Mouse (Mus musculus): ENCODE results near the gene Dvl3. TPM values are rescaled to one million over a fixed set of nuclear protein-coding genes. Genes with fewer than 3 reads are reported as not detected.

The Dvl3 gene
- polyA plus RNA-seq, 1 experiment = not detected

- Histone ChIP-seq H3K4me3 (ENCODE audit: insufficient read depth, low read depth, low read length) (peak overlapping the region; percentile 66), H3K27ac (ENCODE audit: insufficient read depth, low read depth, low read length) (peak overlapping the region; percentile 76), H3K4me1 (ENCODE audit: control insufficient read depth, insufficient read depth, low read length) (peaks cover 14% of the 10 kb centered on the region)
- TF ChIP-seq POLR2A (IDR thresholded peaks at IDR 0.05; ENCODE audit: insufficient read depth, low read depth, low read length) = no peak
- no peak for TF ChIP-seq CTCF (IDR thresholded peaks at IDR 0.05; ENCODE audit: insufficient read depth, low read depth, low read length)
- WGBS = 23% methylated on average over 9 of the region's 9 CpGs
These were observed 19.4 kb downstream of the Dvl3 start for GRCm38 (mm10) chr16:20536081-20536665.

- WGBS = 3% methylated on average over 5 of the region's 5 CpGs
- peaks cover 14% of the 10 kb centered on the region for H3K4me1 ChIP-seq (ENCODE audit: control insufficient read depth, insufficient read depth, low read length)
- H3K27ac ChIP-seq (ENCODE audit: insufficient read depth, low read depth, low read length) = peak overlapping the region; percentile 18; the same call in 1 of the 2 replicates
- no peak for TF ChIP-seq POLR2A (IDR thresholded peaks at IDR 0.05; ENCODE audit: insufficient read depth, low read depth, low read length)
- TF ChIP-seq CTCF (IDR thresholded peaks at IDR 0.05; ENCODE audit: insufficient read depth, low read depth, low read length) = no peak
- peak overlapping the region; percentile 42 for H3K4me3 ChIP-seq (ENCODE audit: insufficient read depth, low read depth, low read length)
These were observed 20.3 kb downstream of the Dvl3 start for GRCm38 (mm10) chr16:20537071-20537471.

GRCm38 (mm10) chr16:20537601-20538320 lies 21.0 kb downstream of the Dvl3 start:
- H3K27ac ChIP-seq (ENCODE audit: insufficient read depth, low read depth, low read length) = no peak overlapping the region
- 21% methylated on average over 6 of the region's 6 CpGs for WGBS
- H3K4me1 ChIP-seq (ENCODE audit: control insufficient read depth, insufficient read depth, low read length) = peaks cover 14% of the 10 kb centered on the region
- H3K4me3 ChIP-seq (ENCODE audit: insufficient read depth, low read depth, low read length) = peak overlapping the region; percentile 42
- no peak for TF ChIP-seq POLR2A (IDR thresholded peaks at IDR 0.05; ENCODE audit: insufficient read depth, low read depth, low read length)
- TF ChIP-seq CTCF (IDR thresholded peaks at IDR 0.05; ENCODE audit: insufficient read depth, low read depth, low read length) = no peak

- 73% methylated on average over 3 of the region's 3 CpGs for WGBS
These were observed 22.9 kb downstream of the Dvl3 start for GRCm38 (mm10) chr16:20539649-20540048.

GRCm38 (mm10) chr16:20540438-20540837 lies 23.7 kb downstream of the Dvl3 start:
- Histone ChIP-seq H3K27ac (ENCODE audit: insufficient read depth, low read depth, low read length) (no peak overlapping the region), H3K4me1 (ENCODE audit: control insufficient read depth, insufficient read depth, low read length) (peaks cover 14% of the 10 kb centered on the region), H3K4me3 (ENCODE audit: insufficient read depth, low read depth, low read length) (no peak overlapping the region)
- TF ChIP-seq CTCF (IDR thresholded peaks at IDR 0.05; ENCODE audit: insufficient read depth, low read depth, low read length) (no peak), POLR2A (IDR thresholded peaks at IDR 0.05; ENCODE audit: insufficient read depth, low read depth, low read length) (no peak)
- 83% methylated on average over 4 of the region's 4 CpGs for WGBS

More at GRCm38 (mm10) chr16:20539649-20540048, 22.9 kb downstream of the Dvl3 start:
- Histone ChIP-seq H3K4me3 (ENCODE audit: insufficient read depth, low read depth, low read length) (no peak overlapping the region), H3K4me1 (ENCODE audit: control insufficient read depth, insufficient read depth, low read length) (peaks cover 14% of the 10 kb centered on the region), H3K27ac (ENCODE audit: insufficient read depth, low read depth, low read length) (no peak overlapping the region)
- TF ChIP-seq POLR2A (IDR thresholded peaks at IDR 0.05; ENCODE audit: insufficient read depth, low read depth, low read length) (no peak), CTCF (IDR thresholded peaks at IDR 0.05; ENCODE audit: insufficient read depth, low read depth, low read length) (no peak)

- Histone ChIP-seq H3K27ac (ENCODE audit: insufficient read depth, low read depth, low read length) (no peak overlapping the region), H3K4me3 (ENCODE audit: insufficient read depth, low read depth, low read length) (no peak overlapping the region), H3K4me1 (ENCODE audit: control insufficient read depth, insufficient read depth, low read length) (peaks cover 3% of the 10 kb centered on the region; the same call in 1 of the 2 replicates)
- WGBS = 90% methylated on average over 10 of the region's 10 CpGs
- TF ChIP-seq CTCF (IDR thresholded peaks at IDR 0.05; ENCODE audit: insufficient read depth, low read depth, low read length) (no peak), POLR2A (IDR thresholded peaks at IDR 0.05; ENCODE audit: insufficient read depth, low read depth, low read length) (no peak)
These were observed 28.9 kb downstream of the Dvl3 start for GRCm38 (mm10) chr16:20545696-20546095.

GRCm38 (mm10) chr16:20547423-20547822 lies 30.6 kb downstream of the Dvl3 start:
- TF ChIP-seq CTCF (IDR thresholded peaks at IDR 0.05; ENCODE audit: insufficient read depth, low read depth, low read length) (no peak), POLR2A (IDR thresholded peaks at IDR 0.05; ENCODE audit: insufficient read depth, low read depth, low read length) (no peak)
- Histone ChIP-seq H3K27ac (ENCODE audit: insufficient read depth, low read depth, low read length) (no peak overlapping the region), H3K4me3 (ENCODE audit: insufficient read depth, low read depth, low read length) (no peak overlapping the region), H3K4me1 (ENCODE audit: control insufficient read depth, insufficient read depth, low read length) (peaks cover 3% of the 10 kb centered on the region; the same call in 1 of the 2 replicates)
- 52% methylated on average over 5 of the region's 5 CpGs for WGBS

- under 1% methylated on average over 56 of the region's 56 CpGs for WGBS
These were observed 31.5 kb downstream of the Dvl3 start, which contains the start of gene Abcf3 for GRCm38 (mm10) chr16:20548096-20548948. Gene Abcf3 (plus strand): TSS chr16:20548577.

More at GRCm38 (mm10) chr16:20548096-20548948, 31.5 kb downstream of the Dvl3 start, which contains the start of gene Abcf3:
- H3K4me3 ChIP-seq (ENCODE audit: insufficient read depth, low read depth, low read length) = peak within 1 kb of the TSS; percentile 80
- TF ChIP-seq POLR2A (IDR thresholded peaks at IDR 0.05; ENCODE audit: insufficient read depth, low read depth, low read length) (peak; percentile 69; the same call in 1 of the 2 replicates), CTCF (IDR thresholded peaks at IDR 0.05; ENCODE audit: insufficient read depth, low read depth, low read length) (no peak)
- H3K4me1 ChIP-seq (ENCODE audit: control insufficient read depth, insufficient read depth, low read length) = peaks cover 3% of the 10 kb centered on the region; the same call in 1 of the 2 replicates
- no peak within 1 kb of the TSS for H3K27ac ChIP-seq (ENCODE audit: insufficient read depth, low read depth, low read length)
